Mouse (Mus musculus): ENCODE measurements around the gene Cirbp.

DNA sequence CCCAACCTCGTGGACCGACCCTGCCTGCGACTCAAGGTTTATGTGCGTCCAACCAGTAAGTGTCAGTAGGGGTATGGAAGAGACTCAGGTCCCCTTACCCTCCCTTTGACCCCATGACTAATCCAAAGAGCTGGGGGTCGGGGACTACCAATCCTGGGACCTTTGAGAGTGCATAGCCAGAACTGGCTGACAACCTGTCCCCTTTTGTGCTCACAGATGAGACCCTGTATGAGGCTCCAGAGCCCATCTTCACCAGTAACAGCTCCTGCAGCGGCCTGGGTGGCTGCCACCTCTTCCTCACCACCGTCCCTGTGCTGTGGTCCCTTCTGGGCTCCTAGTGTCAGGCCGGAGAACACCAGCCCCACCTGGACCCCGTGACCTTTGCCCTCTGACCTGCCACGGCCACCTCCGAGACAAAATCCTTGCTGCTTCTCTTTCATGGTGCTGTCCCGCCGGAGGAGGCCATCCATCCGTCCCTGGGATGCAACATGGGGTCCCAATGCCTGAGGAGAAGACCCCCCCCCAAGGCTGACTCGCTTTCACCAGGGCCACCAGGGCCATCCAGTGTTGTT, 22.8 kb downstream of the Cirbp start:
- TF ChIP-seq CTCF (IDR thresholded peaks at IDR 0.05; ENCODE audit: low read depth) (no peak), EP300 (IDR thresholded peaks at IDR 0.05; ENCODE audit: low read depth) (no peak)

Data from heart, postnatal 0 days (tissue).